Mouse (Mus musculus): Measurements from ENCODE around the gene Inpp5d.

DNA sequence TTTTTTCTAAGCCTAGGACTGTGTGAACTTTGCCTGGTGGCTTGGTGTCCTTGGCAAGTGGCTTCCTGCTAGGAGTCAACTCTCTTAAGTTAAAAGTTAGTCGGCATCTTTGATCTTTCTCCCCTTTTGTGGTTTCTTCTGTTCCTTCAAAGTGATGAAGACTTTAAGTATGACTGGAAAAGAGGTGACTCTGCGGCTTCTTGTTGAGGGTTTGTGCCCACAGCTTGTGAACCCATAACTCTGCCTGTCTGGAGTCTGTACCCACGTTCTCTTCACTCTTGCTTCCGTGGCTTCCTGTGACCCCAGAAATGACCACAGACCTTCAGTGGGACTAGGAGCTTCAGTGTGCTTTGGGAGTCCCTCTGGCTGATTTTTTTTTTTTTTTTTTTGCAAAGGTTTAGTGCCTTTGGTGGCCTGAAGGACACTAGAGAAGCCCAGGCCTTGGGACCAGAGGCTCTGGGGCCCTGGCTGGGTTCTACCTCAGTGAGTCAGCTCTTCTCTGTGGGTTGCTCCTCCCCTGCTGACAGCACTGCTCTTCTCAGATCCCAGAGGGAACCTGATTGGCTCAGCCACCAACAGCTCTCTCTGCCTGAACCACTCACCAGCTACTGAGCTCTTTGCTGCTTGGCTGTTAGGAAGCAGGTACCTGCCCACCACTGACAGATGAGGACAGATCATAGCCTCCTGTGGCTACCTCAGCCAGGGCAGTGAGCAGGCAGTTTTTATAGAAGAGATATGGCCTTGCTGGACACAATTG is 17.2 kb downstream of the Inpp5d start:
- TF ChIP-seq CTCF (IDR thresholded peaks at IDR 0.05; ENCODE audit: extremely low read depth, insufficient read length, insufficient replicate concordance, low read depth, low read length) (no peak), POLR2A (IDR thresholded peaks at IDR 0.05; ENCODE audit: low read depth, low read length) (no peak)
